In the genomic region with DNA sequence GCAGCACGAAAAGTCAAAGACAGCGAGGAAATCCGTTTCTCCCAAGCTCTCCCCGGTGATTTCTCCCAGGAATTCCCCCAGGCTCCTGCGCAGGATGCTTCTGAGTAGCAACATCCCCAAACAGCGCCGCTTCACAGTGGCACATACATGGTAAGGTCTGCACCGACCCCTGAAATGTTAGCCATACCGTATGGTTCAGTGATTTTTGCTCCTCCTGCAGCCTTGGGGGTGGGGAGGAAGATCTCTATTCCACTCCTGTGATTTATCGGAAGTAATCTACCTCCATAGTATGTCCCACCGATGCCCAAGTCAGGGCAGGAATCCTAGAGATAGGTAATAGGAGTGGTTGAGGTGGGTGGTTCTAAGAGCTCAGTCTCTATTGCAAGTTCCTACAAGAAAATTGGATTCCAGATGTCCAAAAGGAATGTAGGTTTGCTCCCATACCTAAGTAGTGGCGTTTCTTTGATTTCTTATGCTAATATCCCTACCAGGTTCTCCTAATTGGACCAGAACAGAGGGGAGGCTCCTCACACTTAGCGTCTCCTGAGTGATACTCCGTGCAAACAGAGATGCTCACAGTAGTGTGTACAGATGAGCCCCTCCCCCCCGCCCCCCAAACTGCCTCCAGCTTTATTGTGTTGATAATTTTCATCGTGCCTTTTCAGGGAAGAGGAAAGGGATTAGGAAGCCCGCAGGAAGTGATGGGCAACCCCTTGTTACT, we compare ENCODE assay signal across 7 mouse cellular contexts.
DNase-seq lines count a peak whose midpoint lies in the region; ATAC-seq and TF ChIP-seq lines count a peak whose summit lies in the region.

No protein-coding gene starts in this region.

- peak overlapping the region; percentile 65 for H3K4me2 ChIP-seq in neural tube, embryonic 12.5 days (replicated peaks)

- H3K4me1 ChIP-seq in embryonic fibroblast, embryonic 13.5 days (ENCODE audit: control insufficient read depth, insufficient read depth, low read length): peaks cover 6% of the 10 kb centered on the region
- peaks cover 59% of the 10 kb centered on the region for H3K4me1 ChIP-seq in limb, embryonic 10.5 days
- peaks cover 11% of the 10 kb centered on the region; the same call in 1 of the 2 replicates for H3K4me1 ChIP-seq in neural tube, embryonic 12.5 days

- DNase-seq in right cerebral cortex, postnatal 25 days: peak; percentile 15
- no peak for DNase-seq in right cerebral cortex, postnatal 36 days (ENCODE audit: low spot score in 2 of 2)
- no peak for DNase-seq in limb, embryonic 10.5 days (ENCODE audit: low spot score)
- DNase-seq in spleen, adult 12 weeks (ENCODE audit: low spot score): no peak

- peak overlapping the region; percentile 40 for H3K9ac ChIP-seq in neural tube, embryonic 12.5 days

- peak; percentile 77 for ATAC-seq in neural tube, embryonic 12.5 days (ENCODE audit: low FRiP score, low read depth)
- no peak for ATAC-seq in megakaryocyte progenitor cell, adult 5-6 weeks (replicated peaks; ENCODE audit: poor library complexity)

- 2% methylated on average over 17 of the region's 17 CpGs for WGBS in limb, embryonic 10.5 days
- under 1% methylated on average over 17 of the region's 17 CpGs for WGBS in neural tube, embryonic 12.5 days

- peak overlapping the region; percentile 51 for H3K4me3 ChIP-seq in embryonic fibroblast, embryonic 13.5 days (ENCODE audit: insufficient read depth, low read length)
- peak overlapping the region; percentile 59 for H3K4me3 ChIP-seq in limb, embryonic 10.5 days
- H3K4me3 ChIP-seq in neural tube, embryonic 12.5 days: peak overlapping the region; percentile 35

- H3K9me3 ChIP-seq in limb, embryonic 10.5 days (replicated peaks): no peaks in the 10 kb centered on the region
- no peaks in the 10 kb centered on the region for H3K9me3 ChIP-seq in neural tube, embryonic 12.5 days

- H3K27ac ChIP-seq in embryonic fibroblast, embryonic 13.5 days (ENCODE audit: insufficient read depth, low read length): no peak overlapping the region
- H3K27ac ChIP-seq in limb, embryonic 10.5 days: peak overlapping the region; percentile 94
- peak overlapping the region; percentile 34; the same call in 1 of the 2 replicates for H3K27ac ChIP-seq in neural tube, embryonic 12.5 days

- no peaks in the 10 kb centered on the region for H3K36me3 ChIP-seq in limb, embryonic 10.5 days
- no peaks in the 10 kb centered on the region for H3K36me3 ChIP-seq in neural tube, embryonic 12.5 days

- TF ChIP-seq POLR2A in embryonic fibroblast, embryonic 13.5 days (IDR thresholded peaks at IDR 0.05; ENCODE audit: low read depth, low read length): no peak

- no peak for TF ChIP-seq CTCF in embryonic fibroblast, embryonic 13.5 days (IDR thresholded peaks at IDR 0.05; ENCODE audit: borderline replicate concordance, insufficient read depth, low read length)

- no peaks in the 10 kb centered on the region for H3K27me3 ChIP-seq in limb, embryonic 10.5 days (ENCODE audit: low read depth, poor library complexity, severe bottlenecking)
- H3K27me3 ChIP-seq in neural tube, embryonic 12.5 days (replicated peaks): no peaks in the 10 kb centered on the region
